Mouse (Mus musculus) hindbrain, embryonic 16.5 days (tissue): ENCODE measurements around the gene Sprn. TPM values are rescaled to one million over a fixed set of nuclear protein-coding genes. Genes with fewer than 3 reads are reported as not detected.
"Not testable (repeated sequence)": the region's sequence is repeated elsewhere in the genome, so short reads cannot be mapped to it uniquely, and the experiment has no call there.

Experiments used
- ATAC-seq: fragments of 200-750 bp; cut with Nextera tagmentation; 2 replicates; pipeline ENCODE4 v1.8.0; 2017; ENCODE audit warnings: moderate TSS enrichment, moderate library complexity
- H3K27ac ChIP-seq: fragments of 300-500 bp; sonication (generic); 2 replicates; pipeline ENCODE4 v1.5.1; 2014; ENCODE audit warnings: low read depth, mild to moderate bottlenecking, control low read depth, low read length, moderate library complexity
- H3K27me3 ChIP-seq: fragments of 300-500 bp; sonication (generic); replicated peaks from 2 replicates; pipeline ENCODE4 v1.6.1; 2014; ENCODE audit warnings: low read length; ENCODE audit not compliant: control insufficient read depth, insufficient read depth
- H3K36me3 ChIP-seq: fragments of 300-500 bp; sonication (generic); 2 replicates; pipeline ENCODE4 v1.6.1; 2014; ENCODE audit warnings: mild to moderate bottlenecking, low read length, moderate library complexity, mixed read lengths; ENCODE audit not compliant: control insufficient read depth, insufficient read depth
- H3K4me1 ChIP-seq: fragments of 300-500 bp; sonication (generic); 2 replicates; pipeline ENCODE4 v1.6.1; 2014; ENCODE audit warnings: low read depth, low read length; ENCODE audit not compliant: control insufficient read depth, insufficient read depth
- H3K4me2 ChIP-seq: fragments of 300-500 bp; sonication (generic); 2 replicates; pipeline ENCODE4 v1.6.1; 2014; ENCODE audit warnings: mild to moderate bottlenecking, low read length, control low read depth, moderate library complexity
- H3K4me3 ChIP-seq: fragments of 300-500 bp; sonication (generic); 2 replicates; pipeline ENCODE4 v1.5.1; 2014; ENCODE audit warnings: mild to moderate bottlenecking, low read length, control low read depth, moderate library complexity
- H3K9ac ChIP-seq: fragments of 300-500 bp; sonication (generic); 2 replicates; pipeline ENCODE4 v1.6.1; 2014; ENCODE audit warnings: low read depth, mild to moderate bottlenecking, control low read depth, low read length, moderate library complexity
- H3K9me3 ChIP-seq: fragments of 300-500 bp; sonication (generic); 2 replicates; pipeline ENCODE4 v1.6.1; 2014; ENCODE audit warnings: mild to moderate bottlenecking, low read length, moderate library complexity; ENCODE audit not compliant: control insufficient read depth
- WGBS: fragments of 180-500 bp; shearing (Covaris S2); extraction: QIAGEN DNeasy Blood & Tissue Kit; methylation state at CpG from one replicate; pipeline ENCODE4 v1.1.7; 2014; 5-methylcytosine and 5-hydroxymethylcytosine counted together
- polyA plus RNA-seq: library from polyadenylated mRNA; unstranded; fragments of >200 nt; fragmentation: Nextera tagmentation; extraction: Ambion mirVana; gene quantifications from 2 replicates; pipeline ENCODE4 v1.2.1, GENCODE M21; 2015

Sprn gene
- polyA plus RNA-seq, 1 experiment from 2014 or later, result 31.2 TPM

DNA sequence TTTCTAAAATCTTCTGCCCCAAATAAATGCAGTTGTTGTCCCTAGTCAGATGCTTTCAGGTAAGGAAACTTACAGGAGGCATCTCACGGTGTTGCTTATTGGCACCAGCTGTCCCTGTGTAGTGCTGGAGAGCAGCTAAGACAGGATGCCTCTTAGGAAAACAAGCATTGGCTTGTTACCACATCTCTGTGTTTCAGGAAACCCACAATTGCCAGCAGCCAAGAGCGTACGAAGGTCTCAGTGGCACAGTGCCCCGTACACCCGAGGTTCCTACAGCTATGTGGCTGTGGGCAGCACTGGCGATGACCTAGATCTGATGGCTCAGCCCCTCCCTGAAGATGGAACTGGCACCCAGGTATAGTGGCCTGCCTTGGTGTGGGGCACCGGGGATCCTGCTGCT is 22.5 kb downstream of the Sprn start:
- 92% methylated on average over 7 of the region's 7 CpGs for WGBS
- not testable (repeated sequence) for H3K9ac ChIP-seq, ATAC-seq, H3K36me3 ChIP-seq, H3K9me3 ChIP-seq, H3K4me2 ChIP-seq, H3K27me3 ChIP-seq, H3K4me3 ChIP-seq, H3K4me1 ChIP-seq, H3K27ac ChIP-seq

DNA sequence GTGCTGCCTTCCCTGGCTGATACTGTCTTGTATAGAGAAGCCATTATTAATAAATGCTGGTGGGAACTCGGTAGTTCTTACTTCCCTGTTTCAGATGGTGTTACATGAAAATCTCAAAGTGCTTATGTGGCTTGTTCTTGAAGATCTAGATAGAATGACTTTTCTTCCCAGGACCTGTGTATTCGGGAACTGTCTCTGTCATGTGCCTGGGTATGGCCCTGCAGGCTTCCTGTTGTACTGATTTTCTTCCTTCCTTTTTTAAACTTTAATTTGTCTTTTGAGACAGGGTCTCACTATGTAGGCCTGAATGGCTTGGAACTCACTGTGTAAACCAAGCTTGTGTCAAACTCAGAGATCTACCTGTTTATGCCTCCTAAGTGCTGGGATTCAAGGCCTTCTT is 26.8 kb downstream of the Sprn start:
- 96% methylated on average over 2 of the region's 2 CpGs for WGBS
- Histone ChIP-seq H3K4me2 (no peak overlapping the region), H3K4me3 (no peak overlapping the region), H3K9me3 (no peaks in the 10 kb centered on the region), H3K9ac (no peak overlapping the region), H3K27me3 (no peaks in the 10 kb centered on the region), H3K36me3 (peaks cover 3% of the 10 kb centered on the region; the same call in 1 of the 2 replicates), H3K27ac (no peak overlapping the region), H3K4me1 (0 out of 2 replicates have a peak, but pooled peaks cover 3% of the 10 kb centered on the region)
- no peak for ATAC-seq

DNA sequence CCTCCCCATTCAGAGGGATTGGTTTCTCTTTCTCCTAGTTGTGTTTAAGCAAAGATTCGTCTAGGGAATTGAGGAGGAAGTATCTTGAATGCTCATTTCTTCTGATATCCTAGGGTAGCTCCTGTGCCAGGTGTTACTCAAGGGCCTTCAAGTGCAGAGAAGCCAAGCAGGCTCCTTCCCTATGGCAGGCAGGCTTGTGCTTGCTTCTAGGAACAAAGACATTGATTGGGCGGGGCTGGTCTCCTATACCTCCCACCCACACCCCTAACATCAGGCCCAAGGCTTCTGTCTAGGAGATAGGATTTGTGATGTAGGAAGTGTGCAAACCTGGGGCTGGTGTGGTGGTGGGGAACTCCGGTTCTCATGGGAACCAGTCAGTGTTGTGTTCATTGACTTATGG is 27.7 kb downstream of the Sprn start:
- H3K4me2 ChIP-seq, result no peak overlapping the region
- H3K4me3 ChIP-seq, result no peak overlapping the region
- no peaks in the 10 kb centered on the region for H3K27me3 ChIP-seq
- ATAC-seq, result no peak
- H3K9me3 ChIP-seq, result no peaks in the 10 kb centered on the region
- 0 out of 2 replicates have a peak, but pooled peaks cover 3% of the 10 kb centered on the region for H3K4me1 ChIP-seq
- H3K36me3 ChIP-seq, result peaks cover 3% of the 10 kb centered on the region; the same call in 1 of the 2 replicates
- H3K27ac ChIP-seq, result no peak overlapping the region
- H3K9ac ChIP-seq, result no peak overlapping the region
- 87% methylated on average over 3 of the region's 3 CpGs for WGBS

DNA sequence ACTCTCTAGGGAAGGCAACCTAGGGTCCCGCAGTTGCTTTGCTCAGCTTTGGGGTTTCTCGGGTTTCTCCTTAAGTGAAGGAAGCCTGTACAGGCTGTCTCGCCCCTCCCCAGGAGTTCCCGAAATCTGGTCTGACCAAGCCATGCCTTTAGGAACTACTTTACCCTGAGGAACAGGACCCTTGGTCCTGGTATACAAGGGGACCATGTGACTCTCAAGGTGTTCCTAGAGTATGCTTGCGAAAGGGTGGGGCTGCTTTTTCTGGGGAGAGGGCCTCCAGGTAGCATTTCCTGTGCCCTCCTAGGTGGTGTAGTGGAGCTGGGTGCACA is 28.7 kb downstream of the Sprn start:
- H3K4me1 ChIP-seq, result 0 out of 2 replicates have a peak, but pooled peaks cover 3% of the 10 kb centered on the region
- H3K9ac ChIP-seq, result peak overlapping the region; percentile 85
- no peak; the same call in 1 of the 2 replicates for ATAC-seq
- WGBS, result 8% methylated on average over 5 of the region's 5 CpGs
- H3K9me3 ChIP-seq, result no peaks in the 10 kb centered on the region
- H3K4me2 ChIP-seq, result peak overlapping the region; percentile 75
- no peaks in the 10 kb centered on the region for H3K27me3 ChIP-seq
- peak overlapping the region; percentile 78 for H3K4me3 ChIP-seq
- no peak overlapping the region for H3K27ac ChIP-seq
- H3K36me3 ChIP-seq, result peaks cover 3% of the 10 kb centered on the region; the same call in 1 of the 2 replicates

DNA sequence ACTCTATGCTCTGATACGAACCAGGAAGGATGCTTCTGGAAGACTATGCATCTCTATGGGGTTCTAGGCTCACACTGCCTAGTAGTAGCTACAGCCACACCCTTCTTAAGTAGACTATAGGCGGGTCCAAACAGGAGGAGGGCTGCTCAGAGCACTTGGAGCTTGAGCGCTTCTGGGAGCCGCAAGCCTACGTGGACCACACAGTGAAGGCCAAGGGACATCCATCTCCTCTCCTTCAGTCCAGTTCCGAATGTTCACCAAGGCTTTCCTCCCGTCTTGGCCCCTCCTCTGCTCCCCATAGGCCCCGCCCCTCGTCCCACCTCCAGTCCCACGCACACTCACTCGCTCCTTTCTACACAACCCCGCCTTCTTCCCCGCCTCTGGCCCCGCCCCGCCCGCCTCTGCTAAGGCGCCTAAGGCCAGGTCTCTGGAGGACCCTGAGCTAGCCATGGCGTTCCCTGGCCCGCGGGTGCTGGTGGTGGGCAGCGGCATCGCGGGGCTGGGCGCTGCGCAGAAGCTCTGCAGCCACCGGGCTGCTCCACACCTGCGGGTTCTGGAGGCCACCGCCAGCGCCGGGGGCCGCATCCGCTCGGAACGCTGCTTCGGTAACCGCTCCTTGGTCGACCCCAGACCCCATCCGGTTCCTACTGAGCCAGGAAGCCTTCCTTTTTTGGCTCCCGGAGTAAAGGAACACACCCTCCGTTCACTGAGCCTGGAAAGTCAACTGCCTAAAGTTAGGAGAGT is 29.2 kb downstream of the Sprn start:
- Histone ChIP-seq H3K27ac (0 out of 2 replicates have a peak overlapping the region, but pooled peaks have one; percentile 45), H3K36me3 (peaks cover 3% of the 10 kb centered on the region; the same call in 1 of the 2 replicates), H3K4me1 (0 out of 2 replicates have a peak, but pooled peaks cover 3% of the 10 kb centered on the region), H3K9me3 (no peaks in the 10 kb centered on the region), H3K27me3 (no peaks in the 10 kb centered on the region), H3K4me3 (peak overlapping the region; percentile 78), H3K9ac (peak overlapping the region; percentile 85), H3K4me2 (peak overlapping the region; percentile 75)
- ATAC-seq, result peak; percentile 99
- WGBS, result 2% methylated on average over 40 of the region's 40 CpGs

DNA sequence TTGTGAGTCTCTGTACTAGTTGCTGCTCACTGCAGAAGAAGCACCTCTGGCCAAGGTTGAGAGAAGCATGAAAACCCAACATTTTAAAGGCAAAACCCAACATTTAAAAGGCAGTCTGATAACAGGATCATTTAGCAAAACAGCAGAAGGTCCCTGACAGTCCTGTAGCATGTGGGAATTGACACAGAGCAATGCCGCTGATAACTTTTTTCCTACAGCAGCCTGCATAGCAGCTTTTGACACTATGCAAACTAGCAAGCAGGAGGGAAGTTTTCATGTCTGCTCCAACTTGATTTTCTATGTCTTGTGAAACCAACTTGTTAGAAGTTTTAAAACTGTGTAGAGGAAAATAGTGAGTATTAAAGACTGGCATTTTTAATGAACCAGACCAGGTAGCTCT is 30.3 kb downstream of the Sprn start:
- Histone ChIP-seq H3K4me1 (0 out of 2 replicates have a peak, but pooled peaks cover 3% of the 10 kb centered on the region), H3K9me3 (no peaks in the 10 kb centered on the region), H3K27ac (no peak overlapping the region), H3K4me3 (no peak overlapping the region), H3K27me3 (no peaks in the 10 kb centered on the region), H3K9ac (no peak overlapping the region), H3K4me2 (no peak overlapping the region), H3K36me3 (no peaks in the 10 kb centered on the region)
- 100% methylated on average over 1 of the region's 1 CpGs for WGBS
- ATAC-seq, result no peak

DNA sequence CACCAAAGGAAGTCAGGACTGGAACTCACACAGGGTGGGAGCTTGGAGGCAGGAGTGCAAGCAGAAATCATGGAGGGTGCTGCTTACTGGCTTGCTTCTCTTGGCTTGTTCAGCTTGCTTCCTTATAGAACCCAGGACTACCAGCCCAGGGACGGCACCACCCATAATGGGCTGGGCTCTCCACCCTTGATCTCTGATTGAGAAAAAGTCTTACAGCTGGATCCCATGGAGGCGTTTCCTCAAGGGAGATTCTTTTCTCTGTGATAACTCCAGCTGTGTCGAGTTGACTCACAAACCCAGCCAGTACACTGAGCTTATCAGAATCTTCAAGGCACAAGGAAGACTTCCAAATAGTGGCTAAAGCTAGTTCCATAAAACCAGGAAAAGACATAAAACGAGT is 31.9 kb downstream of the Sprn start:
- no peak for ATAC-seq
- Histone ChIP-seq H3K9ac (no peak overlapping the region), H3K36me3 (no peaks in the 10 kb centered on the region), H3K4me3 (no peak overlapping the region), H3K27ac (no peak overlapping the region), H3K9me3 (no peaks in the 10 kb centered on the region), H3K4me2 (no peak overlapping the region), H3K27me3 (no peaks in the 10 kb centered on the region), H3K4me1 (0 out of 2 replicates have a peak, but pooled peaks cover 3% of the 10 kb centered on the region)
- 38% methylated on average over 4 of the region's 4 CpGs for WGBS

DNA sequence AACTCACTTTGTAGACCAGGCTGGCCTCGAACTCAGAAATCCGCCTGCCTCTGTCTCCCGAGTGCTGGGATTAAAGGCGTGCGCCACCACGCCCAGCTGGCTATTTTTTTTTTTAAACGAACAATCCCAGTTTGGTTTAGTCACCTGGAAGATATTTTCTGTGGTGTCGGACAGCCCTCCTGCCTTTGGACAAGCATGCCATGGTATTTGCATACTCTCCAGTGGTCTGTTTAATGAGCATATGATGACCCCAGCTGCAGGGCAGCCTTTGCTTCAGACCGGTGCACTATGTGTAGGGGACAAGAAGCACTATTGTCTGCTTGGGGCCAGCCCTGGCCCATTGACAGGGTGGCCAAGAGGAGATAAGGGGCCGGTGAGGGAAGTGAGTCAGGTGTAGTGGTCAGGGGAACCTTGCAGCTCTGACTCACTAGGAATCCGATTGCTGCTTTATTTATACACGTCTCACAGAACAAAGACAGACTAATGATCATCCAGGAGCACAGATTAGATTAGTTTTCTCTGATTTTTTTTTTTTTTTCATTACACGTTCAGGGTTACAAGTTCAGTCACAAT is 33.3 kb downstream of the Sprn start:
- Histone ChIP-seq H3K27me3 (no peaks in the 10 kb centered on the region), H3K4me1 (peaks cover 7% of the 10 kb centered on the region), H3K27ac (no peak overlapping the region), H3K9ac (no peak overlapping the region), H3K36me3 (no peaks in the 10 kb centered on the region), H3K4me3 (no peak overlapping the region), H3K4me2 (no peak overlapping the region), H3K9me3 (no peaks in the 10 kb centered on the region)
- 77% methylated on average over 13 of the region's 13 CpGs for WGBS
- ATAC-seq, result no peak

DNA sequence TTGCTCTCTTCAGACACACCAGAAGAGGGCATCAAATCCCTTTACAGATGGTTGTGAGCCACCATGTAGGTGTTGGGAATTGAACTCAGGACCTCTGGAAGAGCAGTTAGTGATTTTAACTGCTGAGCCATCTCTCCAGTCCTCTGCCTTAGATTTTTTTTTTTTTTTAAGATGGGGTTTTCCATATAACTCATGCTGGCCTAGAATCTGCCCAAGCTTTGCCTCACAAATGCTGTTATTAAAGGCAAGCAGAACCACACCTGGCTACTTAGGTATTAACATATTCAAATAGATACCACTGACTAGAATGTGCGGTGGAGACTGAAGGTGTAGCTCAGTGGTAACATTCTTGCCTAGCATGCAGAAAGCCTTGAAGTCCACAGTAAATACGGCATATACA is 34.2 kb downstream of the Sprn start:
- Histone ChIP-seq H3K27ac (no peak overlapping the region), H3K9me3 (no peaks in the 10 kb centered on the region), H3K4me3 (no peak overlapping the region), H3K9ac (no peak overlapping the region), H3K36me3 (no peaks in the 10 kb centered on the region), H3K27me3 (no peaks in the 10 kb centered on the region), H3K4me1 (peaks cover 5% of the 10 kb centered on the region), H3K4me2 (no peak overlapping the region)
- no peak for ATAC-seq
- 92% methylated on average over 2 of the region's 2 CpGs for WGBS
